Comparison of ENCODE assay signal across 9 mouse cellular contexts in genomic region chr16:31943980-31944379, GRCm38 (mm10). TPM values are rescaled to one million over a fixed set of nuclear protein-coding genes. Genes with fewer than 3 reads are reported as not detected.
DNase-seq lines count a peak whose midpoint lies in the region; ATAC-seq and TF ChIP-seq lines count a peak whose summit lies in the region.
"Had no signal": no experiment of that assay in that cellular context is flagged by ENCODE, and none has a peak within 500 bp of the region (broad histone marks: within the 10 kb centered on the region; RNA-seq: fewer than 3 reads in every experiment).

No protein-coding gene starts in this region.

- H3K4me3 ChIP-seq in heart, embryonic 11.5 days (ENCODE audit: low read depth, low read length), result no peak overlapping the region
- H3K4me3 ChIP-seq in hindbrain, postnatal 0 days (ENCODE audit: low read length), result no peak overlapping the region
- no peak overlapping the region for H3K4me3 ChIP-seq in midbrain, embryonic 15.5 days
- no peak overlapping the region for H3K4me3 ChIP-seq in spleen, adult 2 months (ENCODE audit: extremely low read depth, insufficient read depth, insufficient read length)

- TF ChIP-seq CTCF in hindbrain, postnatal 0 days (IDR thresholded peaks at IDR 0.05; ENCODE audit: low read depth), result peak; percentile 90
- TF ChIP-seq CTCF in spleen, adult 2 months (IDR thresholded peaks at IDR 0.05; ENCODE audit: extremely low read depth, insufficient read depth, insufficient read length, insufficient replicate concordance), result peak; percentile 86

- no peaks in the 10 kb centered on the region for H3K9me3 ChIP-seq in heart, embryonic 11.5 days (replicated peaks; ENCODE audit: control insufficient read depth, low read length)
- no peaks in the 10 kb centered on the region for H3K9me3 ChIP-seq in hindbrain, postnatal 0 days (ENCODE audit: low read length)
- H3K9me3 ChIP-seq in midbrain, embryonic 15.5 days, result no peaks in the 10 kb centered on the region

- 4% methylated on average over 10 of the region's 10 CpGs for WGBS in heart, embryonic 11.5 days (ENCODE audit: insufficient replicate concordance)
- WGBS in hindbrain, postnatal 0 days, result 3% methylated on average over 10 of the region's 10 CpGs
- 5% methylated on average over 10 of the region's 10 CpGs for WGBS in midbrain, embryonic 15.5 days
- WGBS in spleen, adult 2 months, result 5% methylated on average over 10 of the region's 10 CpGs

- H3K27ac ChIP-seq in heart, embryonic 11.5 days (ENCODE audit: low read depth, low read length), result no peak overlapping the region
- H3K27ac ChIP-seq in hindbrain, postnatal 0 days, result no peak overlapping the region
- no peak overlapping the region for H3K27ac ChIP-seq in midbrain, embryonic 15.5 days
- H3K27ac ChIP-seq in spleen, adult 2 months (ENCODE audit: insufficient read depth, low read length), result no peak overlapping the region

- DNase-seq in heart, adult 18-20 months, result peak; percentile 73 to 85
- DNase-seq in cerebellum, adult 9-10 months, result peak; percentile 77
- DNase-seq in frontal cortex, postnatal 10 days (ENCODE audit: low spot score in 2 of 2), result peak; percentile 53 to 73
- DNase-seq in hindbrain, postnatal 0 days (ENCODE audit: low spot score), result peak; percentile 87
- DNase-seq in left cerebral cortex, postnatal 14 days (ENCODE audit: low spot score in 2 of 2), result peak; percentile 85 to 88
- peak in 1 of 2 experiments; percentile 74 for DNase-seq in spleen, adult 2 months (ENCODE audit: low read depth in 1 of 2, low spot score in 2 of 2)

- H3K4me2 ChIP-seq in heart, embryonic 11.5 days, result no peak overlapping the region
- H3K4me2 ChIP-seq in hindbrain, postnatal 0 days (ENCODE audit: low read depth, low read length), result no peak overlapping the region
- no peak overlapping the region for H3K4me2 ChIP-seq in midbrain, embryonic 15.5 days

- H3K9ac ChIP-seq in heart, embryonic 11.5 days (ENCODE audit: low read depth, low read length), result no peak overlapping the region; the same call in 1 of the 2 replicates
- no peak overlapping the region for H3K9ac ChIP-seq in hindbrain, postnatal 0 days (replicated peaks; ENCODE audit: low read length)
- H3K9ac ChIP-seq in midbrain, embryonic 15.5 days, result peak overlapping the region; percentile 4; the same call in 1 of the 2 replicates

- no peak for TF ChIP-seq POLR2A in spleen, adult 2 months (IDR thresholded peaks at IDR 0.05; ENCODE audit: low read depth, low read length)

- H3K4me1 ChIP-seq in heart, embryonic 11.5 days (ENCODE audit: control insufficient read depth, insufficient read depth, low read length), result peaks cover 9% of the 10 kb centered on the region
- H3K4me1 ChIP-seq in hindbrain, postnatal 0 days (ENCODE audit: insufficient read depth, low read length), result peaks cover 16% of the 10 kb centered on the region
- H3K4me1 ChIP-seq in midbrain, embryonic 15.5 days, result peaks cover 42% of the 10 kb centered on the region
- H3K4me1 ChIP-seq in spleen, adult 2 months (ENCODE audit: control insufficient read depth, insufficient read depth, insufficient read length), result peaks cover 7% of the 10 kb centered on the region; the same call in 1 of the 2 replicates

- no peak for ATAC-seq in heart, embryonic 11.5 days (replicated peaks; ENCODE audit: insufficient number of reproducible peaks, low FRiP score, low TSS enrichment)
- ATAC-seq in hindbrain, postnatal 0 days, result peak; percentile 36; the same call in 1 of the 2 replicates
- no peak for ATAC-seq in midbrain, embryonic 15.5 days (replicated peaks)
- ATAC-seq: Patski had no signal

- intact Hi-C loops in left cerebral cortex, postnatal 14 days (cut with DNase I), result no loop called here

- no peaks in the 10 kb centered on the region for H3K27me3 ChIP-seq in heart, embryonic 11.5 days (ENCODE audit: control insufficient read depth, insufficient read depth, low read length)
- no peaks in the 10 kb centered on the region for H3K27me3 ChIP-seq in hindbrain, postnatal 0 days (ENCODE audit: insufficient read depth, low read length)
- no peaks in the 10 kb centered on the region; the same call in 1 of the 2 replicates for H3K27me3 ChIP-seq in midbrain, embryonic 15.5 days (replicated peaks)
- no peaks in the 10 kb centered on the region for H3K27me3 ChIP-seq in spleen, adult 2 months (ENCODE audit: control insufficient read depth, insufficient read depth, low read length)
- H3K27me3 ChIP-seq: Patski had no signal

- no peaks in the 10 kb centered on the region for H3K36me3 ChIP-seq in heart, embryonic 11.5 days (ENCODE audit: control insufficient read depth, insufficient read depth, low read length)
- H3K36me3 ChIP-seq in hindbrain, postnatal 0 days (ENCODE audit: insufficient read depth, low read length), result no peaks in the 10 kb centered on the region
- H3K36me3 ChIP-seq in midbrain, embryonic 15.5 days (replicated peaks), result 0 out of 2 replicates have a peak, but pooled peaks cover 3% of the 10 kb centered on the region
- H3K36me3 ChIP-seq in spleen, adult 2 months (ENCODE audit: control insufficient read depth, insufficient read depth, low read length), result no peaks in the 10 kb centered on the region

RNA-seq across cellular contexts. Expression of gene 0610012G03Rik, which starts 4.3 kb away (rescaled TPM):
- total RNA-seq in heart, adult 18-20 months (2021), result 10 to 100 TPM; 74.8 to 79.2 TPM
- polyA plus RNA-seq in heart, embryonic 11.5 days (2014; fragmentation: Nextera tagmentation; extraction: Ambion mirVana), result 105 and 113 TPM in 2 replicates
- total RNA-seq in hindbrain, postnatal 0 days (2014; rRNA removed), result 111 and 117 TPM in 2 replicates
- polyA plus RNA-seq in hindbrain, postnatal 0 days (2015; fragmentation: Nextera tagmentation; extraction: Ambion mirVana), result 142 and 144 TPM in 2 replicates
- total RNA-seq in left cerebral cortex, postnatal 14 days (2021), result 10 to 100 TPM; 50.7 to 56.1 TPM
- polyA plus RNA-seq in midbrain, embryonic 15.5 days (2015; fragmentation: Nextera tagmentation; extraction: Ambion mirVana), result 115 and 121 TPM in 2 replicates
- polyA plus RNA-seq in spleen, adult 2 months (2012; rRNA removed), result 37.6 and 68.9 TPM in 2 replicates

RNA-seq across cellular contexts. Expression of gene Ncbp2, which starts 4.3 kb away (rescaled TPM):
- total RNA-seq in heart, adult 18-20 months (2021), result 10 to 100 TPM; 24.8 to 26.4 TPM
- 87.5 and 90.0 TPM in 2 replicates for polyA plus RNA-seq in heart, embryonic 11.5 days (2014; fragmentation: Nextera tagmentation; extraction: Ambion mirVana)
- total RNA-seq in hindbrain, postnatal 0 days (2014; rRNA removed), result 18.0 and 19.9 TPM in 2 replicates
- 63.7 and 64.9 TPM in 2 replicates for polyA plus RNA-seq in hindbrain, postnatal 0 days (2015; fragmentation: Nextera tagmentation; extraction: Ambion mirVana)
- total RNA-seq in left cerebral cortex, postnatal 14 days (2021), result 10 to 100 TPM; 47.8 to 49.5 TPM
- 98.1 and 98.9 TPM in 2 replicates for polyA plus RNA-seq in midbrain, embryonic 15.5 days (2015; fragmentation: Nextera tagmentation; extraction: Ambion mirVana)
- polyA plus RNA-seq in spleen, adult 2 months (2012; rRNA removed), result 3.3 and 5.9 TPM in 2 replicates

RNA-seq across cellular contexts. Expression of gene Pigz, which starts 10.3 kb away (rescaled TPM):
- 1 to 10 TPM; 2.2 to 3.5 TPM for total RNA-seq in heart, adult 18-20 months (2021)
- polyA plus RNA-seq in heart, embryonic 11.5 days (2014; fragmentation: Nextera tagmentation; extraction: Ambion mirVana), result 0.55 TPM in 1 of 2 replicates, not detected in the other
- 6.1 and 16.9 TPM in 2 replicates for total RNA-seq in hindbrain, postnatal 0 days (2014; rRNA removed)
- polyA plus RNA-seq in hindbrain, postnatal 0 days (2015; fragmentation: Nextera tagmentation; extraction: Ambion mirVana), result 5.2 and 5.5 TPM in 2 replicates
- total RNA-seq in left cerebral cortex, postnatal 14 days (2021), result 10 to 100 TPM; 14.6 to 20.9 TPM
- polyA plus RNA-seq in midbrain, embryonic 15.5 days (2015; fragmentation: Nextera tagmentation; extraction: Ambion mirVana), result 2.8 and 3.4 TPM in 2 replicates
- 6.9 and 7.8 TPM in 2 replicates for polyA plus RNA-seq in spleen, adult 2 months (2012; rRNA removed)

RNA-seq across cellular contexts. Expression of gene Senp5, which starts 59.1 kb away (rescaled TPM):
- total RNA-seq in heart, adult 18-20 months (2021), result 10 to 100 TPM; 12.1 to 13.0 TPM
- polyA plus RNA-seq in heart, embryonic 11.5 days (2014; fragmentation: Nextera tagmentation; extraction: Ambion mirVana), result 9.8 and 10.9 TPM in 2 replicates
- total RNA-seq in hindbrain, postnatal 0 days (2014; rRNA removed), result 21.3 and 21.4 TPM in 2 replicates
- 11.6 and 11.8 TPM in 2 replicates for polyA plus RNA-seq in hindbrain, postnatal 0 days (2015; fragmentation: Nextera tagmentation; extraction: Ambion mirVana)
- 10 to 100 TPM; 44.6 to 47.6 TPM for total RNA-seq in left cerebral cortex, postnatal 14 days (2021)
- polyA plus RNA-seq in midbrain, embryonic 15.5 days (2015; fragmentation: Nextera tagmentation; extraction: Ambion mirVana), result 16.0 and 17.8 TPM in 2 replicates
- polyA plus RNA-seq in spleen, adult 2 months (2012; rRNA removed), result 2.6 and 3.0 TPM in 2 replicates
